Mouse (Mus musculus) heart, embryonic 11.5 days (tissue): ENCODE measurements around the gene Alkbh2. TPM values are rescaled to one million over a fixed set of nuclear protein-coding genes. Genes with fewer than 3 reads are reported as not detected.

Experiments used
- ATAC-seq: fragments of 200-750 bp; cut with Nextera tagmentation; replicated peaks from 2 replicates; pipeline ENCODE4 v1.8.0; 2017; ENCODE audit warnings: moderate library complexity; ENCODE audit not compliant: insufficient number of reproducible peaks, low FRiP score, low TSS enrichment
- H3K27ac ChIP-seq: fragments of 300-500 bp; sonication (generic); 2 replicates; pipeline ENCODE4 v1.5.1; 2014; ENCODE audit warnings: mild to moderate bottlenecking, low read depth, low read length
- H3K27me3 ChIP-seq: fragments of 300-500 bp; sonication (generic); 2 replicates; pipeline ENCODE4 v1.6.1; 2014; ENCODE audit warnings: mild to moderate bottlenecking, low read length, mixed read lengths; ENCODE audit not compliant: control insufficient read depth, insufficient read depth
- H3K36me3 ChIP-seq: fragments of 300-500 bp; sonication (generic); 2 replicates; pipeline ENCODE4 v1.6.1; 2014; ENCODE audit warnings: mild to moderate bottlenecking, low read length, moderate library complexity, mixed read lengths; ENCODE audit not compliant: control insufficient read depth, insufficient read depth
- H3K4me1 ChIP-seq: fragments of 300-500 bp; sonication (generic); 2 replicates; pipeline ENCODE4 v1.6.1; 2014; ENCODE audit warnings: low read length; ENCODE audit not compliant: control insufficient read depth, insufficient read depth
- H3K4me2 ChIP-seq: fragments of 300-500 bp; sonication (generic); 2 replicates; pipeline ENCODE4 v1.6.1; 2014; ENCODE audit warnings: mild to moderate bottlenecking, moderate library complexity
- H3K4me3 ChIP-seq: fragments of 300-500 bp; sonication (generic); 2 replicates; pipeline ENCODE4 v1.5.1; 2014; ENCODE audit warnings: low read depth, low read length
- H3K9ac ChIP-seq: fragments of 300-500 bp; sonication (generic); 2 replicates; pipeline ENCODE4 v1.6.1; 2014; ENCODE audit warnings: mild to moderate bottlenecking, low read depth, low read length, moderate library complexity
- H3K9me3 ChIP-seq: fragments of 300-500 bp; sonication (generic); replicated peaks from 2 replicates; pipeline ENCODE4 v1.6.1; 2016; ENCODE audit warnings: low read length; ENCODE audit not compliant: control insufficient read depth
- WGBS: fragments of 180-500 bp; shearing (Covaris S2); extraction: QIAGEN DNeasy Blood & Tissue Kit; methylation state at CpG from one replicate; pipeline ENCODE4 v1.1.7; 2014; ENCODE audit not compliant: insufficient replicate concordance; 5-methylcytosine and 5-hydroxymethylcytosine counted together
- polyA plus RNA-seq: library from polyadenylated mRNA; unstranded; fragments of >200 nt; fragmentation: Nextera tagmentation; extraction: Ambion mirVana; gene quantifications from 2 replicates; pipeline ENCODE4 v1.2.1, GENCODE M21; 2014

The Alkbh2 gene
- polyA plus RNA-seq, 1 experiment from 2014 or later, result 8.7 TPM

GRCm38 (mm10) chr5:114119806-114120205, 8.2 kb downstream of the Alkbh2 start:
- Histone ChIP-seq H3K27me3 (no peaks in the 10 kb centered on the region), H3K36me3 (peaks cover 22% of the 10 kb centered on the region), H3K27ac (no peak overlapping the region), H3K9ac (no peak overlapping the region), H3K4me3 (no peak overlapping the region), H3K4me2 (no peak overlapping the region), H3K4me1 (no peaks in the 10 kb centered on the region), H3K9me3 (no peaks in the 10 kb centered on the region)
- ATAC-seq, result no peak
- 78% methylated on average over 4 of the region's 4 CpGs for WGBS

GRCm38 (mm10) chr5:114116586-114116985, 11.4 kb downstream of the Alkbh2 start:
- ATAC-seq, result no peak
- Histone ChIP-seq H3K4me1 (no peaks in the 10 kb centered on the region), H3K4me2 (no peak overlapping the region), H3K27ac (no peak overlapping the region), H3K4me3 (no peak overlapping the region), H3K36me3 (peaks cover 17% of the 10 kb centered on the region), H3K27me3 (no peaks in the 10 kb centered on the region), H3K9ac (no peak overlapping the region), H3K9me3 (no peaks in the 10 kb centered on the region)
- whole genome bisulfite sequencing, result 84% methylated on average over 7 of the region's 7 CpGs

GRCm38 (mm10) chr5:114115030-114115429, 13.0 kb downstream of the Alkbh2 start:
- H3K4me2 ChIP-seq, result no peak overlapping the region
- H3K27me3 ChIP-seq, result no peaks in the 10 kb centered on the region
- WGBS, result 88% methylated on average over 5 of the region's 5 CpGs
- ATAC-seq, result no peak
- H3K9ac ChIP-seq, result no peak overlapping the region
- peaks cover 15% of the 10 kb centered on the region for H3K36me3 ChIP-seq
- H3K27ac ChIP-seq, result no peak overlapping the region
- no peak overlapping the region for H3K4me3 ChIP-seq
- no peaks in the 10 kb centered on the region for H3K9me3 ChIP-seq
- no peaks in the 10 kb centered on the region for H3K4me1 ChIP-seq

- H3K4me2 ChIP-seq, result no peak overlapping the region
- WGBS, result 81% methylated on average over 6 of the region's 6 CpGs
- no peaks in the 10 kb centered on the region for H3K27me3 ChIP-seq
- H3K9ac ChIP-seq, result no peak overlapping the region
- no peaks in the 10 kb centered on the region for H3K4me1 ChIP-seq
- no peak overlapping the region for H3K4me3 ChIP-seq
- ATAC-seq, result no peak
- H3K36me3 ChIP-seq, result peaks cover 27% of the 10 kb centered on the region
- no peak overlapping the region for H3K27ac ChIP-seq
- no peaks in the 10 kb centered on the region for H3K9me3 ChIP-seq
Measured at GRCm38 (mm10) chr5:114113334-114113733, 14.7 kb downstream of the Alkbh2 start.

GRCm38 (mm10) chr5:114106391-114106935, 21.6 kb downstream of the Alkbh2 start:
- 70% methylated on average over 16 of the region's 16 CpGs for WGBS
- Histone ChIP-seq H3K4me2 (no peak overlapping the region), H3K27me3 (no peaks in the 10 kb centered on the region), H3K36me3 (peaks cover 38% of the 10 kb centered on the region), H3K9me3 (no peaks in the 10 kb centered on the region), H3K4me1 (no peaks in the 10 kb centered on the region; the same call in 1 of the 2 replicates), H3K4me3 (no peak overlapping the region), H3K27ac (no peak overlapping the region), H3K9ac (no peak overlapping the region)
- ATAC-seq, result no peak

GRCm38 (mm10) chr5:114102807-114103206, 25.2 kb downstream of the Alkbh2 start:
- ATAC-seq, result no peak
- Histone ChIP-seq H3K4me2 (no peak overlapping the region), H3K27me3 (no peaks in the 10 kb centered on the region), H3K27ac (no peak overlapping the region), H3K9ac (no peak overlapping the region), H3K9me3 (no peaks in the 10 kb centered on the region), H3K4me3 (no peak overlapping the region), H3K36me3 (peaks cover 13% of the 10 kb centered on the region), H3K4me1 (peaks cover 8% of the 10 kb centered on the region)
- WGBS, result 62% methylated on average over 1 of the region's 1 CpGs

GRCm38 (mm10) chr5:114101873-114102272, 26.1 kb downstream of the Alkbh2 start:
- H3K36me3 ChIP-seq, result peaks cover 13% of the 10 kb centered on the region
- no peak overlapping the region for H3K9ac ChIP-seq
- no peak for ATAC-seq
- no peaks in the 10 kb centered on the region for H3K27me3 ChIP-seq
- peaks cover 8% of the 10 kb centered on the region for H3K4me1 ChIP-seq
- no peak overlapping the region for H3K27ac ChIP-seq
- no peak overlapping the region for H3K4me3 ChIP-seq
- WGBS, result 82% methylated on average over 4 of the region's 4 CpGs
- no peak overlapping the region for H3K4me2 ChIP-seq
- H3K9me3 ChIP-seq, result no peaks in the 10 kb centered on the region

- H3K9ac ChIP-seq, result peak overlapping the region; percentile 93
- 3% methylated on average over 60 of the region's 64 CpGs for WGBS
- H3K4me3 ChIP-seq, result peak overlapping the region; percentile 95
- no peaks in the 10 kb centered on the region for H3K9me3 ChIP-seq
- H3K27ac ChIP-seq, result no peak overlapping the region
- H3K4me2 ChIP-seq, result peak overlapping the region; percentile 97
- H3K36me3 ChIP-seq, result peaks cover 2% of the 10 kb centered on the region; the same call in 1 of the 2 replicates
- H3K4me1 ChIP-seq, result peaks cover 8% of the 10 kb centered on the region
- ATAC-seq, result peak; percentile 67
- H3K27me3 ChIP-seq, result no peaks in the 10 kb centered on the region
Measured at GRCm38 (mm10) chr5:114100390-114101099, 27.5 kb downstream of the Alkbh2 start.
